Mouse (Mus musculus) forebrain, embryonic 16.5 days (tissue): ENCODE results near the gene Retsat. TPM values are rescaled to one million over a fixed set of nuclear protein-coding genes. Genes with fewer than 3 reads are reported as not detected.

Source experiments
- ATAC-seq: fragments of 200-750 bp; cut with Nextera tagmentation; 2 replicates; pipeline ENCODE4 v1.8.0; 2017; ENCODE audit warnings: mild to moderate bottlenecking, moderate library complexity
- H3K27ac ChIP-seq: fragments of 300-500 bp; sonication (generic); 2 replicates; pipeline ENCODE4 v1.5.1; 2014; ENCODE audit warnings: low read length, control low read depth
- H3K27me3 ChIP-seq: fragments of 300-500 bp; sonication (generic); replicated peaks from 2 replicates; pipeline ENCODE4 v1.6.1; 2014; ENCODE audit warnings: low read length; ENCODE audit not compliant: control insufficient read depth, insufficient read depth
- H3K36me3 ChIP-seq: fragments of 300-500 bp; sonication (generic); 2 replicates; pipeline ENCODE4 v1.6.1; 2014; ENCODE audit not compliant: control insufficient read depth, insufficient read depth
- H3K4me1 ChIP-seq: fragments of 300-500 bp; sonication (generic); replicated peaks from 2 replicates; pipeline ENCODE4 v1.6.1; 2014; ENCODE audit warnings: low read length; ENCODE audit not compliant: control insufficient read depth, insufficient read depth
- H3K4me2 ChIP-seq: fragments of 300-500 bp; sonication (generic); 2 replicates; pipeline ENCODE4 v1.6.1; 2014; ENCODE audit warnings: mild to moderate bottlenecking, low read length, control low read depth
- H3K4me3 ChIP-seq: fragments of 300-500 bp; sonication (generic); replicated peaks from 2 replicates; pipeline ENCODE4 v1.5.1; 2014; ENCODE audit warnings: mild to moderate bottlenecking, low read length, control low read depth
- H3K9ac ChIP-seq: fragments of 300-500 bp; sonication (generic); replicated peaks from 2 replicates; pipeline ENCODE4 v1.6.1; 2014; ENCODE audit warnings: low read depth, low read length, control low read depth
- H3K9me3 ChIP-seq: fragments of 300-500 bp; sonication (generic); 2 replicates; pipeline ENCODE4 v1.6.1; 2016; ENCODE audit warnings: low read length; ENCODE audit not compliant: control insufficient read depth
- WGBS: fragments of 180-500 bp; shearing (Covaris S2); extraction: QIAGEN DNeasy Blood & Tissue Kit; methylation state at CpG from one replicate; pipeline ENCODE4 v1.1.7; 2014; 5-methylcytosine and 5-hydroxymethylcytosine counted together
- polyA plus RNA-seq: library from polyadenylated mRNA; unstranded; fragments of >200 nt; fragmentation: Nextera tagmentation; extraction: Ambion mirVana; gene quantifications from 2 replicates; pipeline ENCODE4 v1.2.1, GENCODE M21; 2015

Gene Retsat
- polyA plus RNA-seq, 1 experiment from 2014 or later: 5.0 TPM

- Histone ChIP-seq H3K9ac (no peak overlapping the region), H3K9me3 (no peaks in the 10 kb centered on the region), H3K36me3 (no peaks in the 10 kb centered on the region), H3K27ac (no peak overlapping the region), H3K4me1 (no peaks in the 10 kb centered on the region), H3K4me3 (no peak overlapping the region), H3K27me3 (no peaks in the 10 kb centered on the region), H3K4me2 (no peak overlapping the region)
- WGBS: 97% methylated on average over 2 of the region's 2 CpGs
- ATAC-seq: no peak
Observed at GRCm38 (mm10) chr6:72630370-72630769, 32.1 kb downstream of the Retsat start.

- Histone ChIP-seq H3K9ac (no peak overlapping the region), H3K27me3 (no peaks in the 10 kb centered on the region), H3K4me3 (no peak overlapping the region), H3K27ac (no peak overlapping the region), H3K9me3 (no peaks in the 10 kb centered on the region), H3K4me2 (no peak overlapping the region), H3K4me1 (no peaks in the 10 kb centered on the region), H3K36me3 (no peaks in the 10 kb centered on the region)
- 95% methylated on average over 14 of the region's 14 CpGs for WGBS
- no peak for ATAC-seq
Observed at GRCm38 (mm10) chr6:72630961-72631360, 32.7 kb downstream of the Retsat start.

DNA sequence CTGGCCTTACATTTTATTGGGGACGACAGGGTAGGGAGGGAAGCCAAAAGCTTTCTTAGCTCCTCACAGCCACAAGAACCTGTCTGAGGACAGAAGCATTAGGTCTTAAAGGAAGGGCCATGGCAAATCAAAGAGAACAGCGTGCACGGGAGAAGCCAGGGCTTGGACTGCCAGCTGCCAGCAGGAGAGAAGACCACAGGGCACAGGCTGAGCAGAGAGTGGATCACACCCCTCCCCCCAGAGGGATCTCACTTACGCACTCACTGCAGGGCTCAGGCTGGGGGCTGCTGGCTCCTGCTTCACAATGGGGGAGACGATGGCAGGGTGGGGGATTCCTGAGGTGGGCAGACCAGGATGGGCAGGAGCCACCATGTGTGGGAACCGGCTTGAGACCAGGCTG is 33.4 kb downstream of the Retsat start:
- Histone ChIP-seq H3K27ac (no peak overlapping the region), H3K27me3 (no peaks in the 10 kb centered on the region), H3K9ac (no peak overlapping the region), H3K4me3 (no peak overlapping the region), H3K36me3 (no peaks in the 10 kb centered on the region), H3K4me1 (no peaks in the 10 kb centered on the region; the same call in 1 of the 2 replicates), H3K4me2 (no peak overlapping the region), H3K9me3 (no peaks in the 10 kb centered on the region)
- ATAC-seq: no peak
- 80% methylated on average over 6 of the region's 6 CpGs for WGBS

- Histone ChIP-seq H3K9ac (no peak overlapping the region), H3K9me3 (no peaks in the 10 kb centered on the region), H3K27ac (no peak overlapping the region), H3K27me3 (no peaks in the 10 kb centered on the region), H3K4me1 (no peaks in the 10 kb centered on the region; the same call in 1 of the 2 replicates), H3K4me3 (no peak overlapping the region), H3K36me3 (no peaks in the 10 kb centered on the region), H3K4me2 (no peak overlapping the region)
- 88% methylated on average over 10 of the region's 10 CpGs for WGBS
- ATAC-seq: no peak
Observed at GRCm38 (mm10) chr6:72634311-72634710, 36.0 kb downstream of the Retsat start.

- H3K4me1 ChIP-seq: no peaks in the 10 kb centered on the region; the same call in 1 of the 2 replicates
- no peaks in the 10 kb centered on the region for H3K36me3 ChIP-seq
- no peak overlapping the region for H3K9ac ChIP-seq
- peak; percentile 76 for ATAC-seq
- H3K4me3 ChIP-seq: no peak overlapping the region
- no peak overlapping the region for H3K27ac ChIP-seq
- no peaks in the 10 kb centered on the region for H3K27me3 ChIP-seq
- 51% methylated on average over 12 of the region's 12 CpGs for WGBS
- H3K4me2 ChIP-seq: no peak overlapping the region
- no peaks in the 10 kb centered on the region for H3K9me3 ChIP-seq
Observed at GRCm38 (mm10) chr6:72635760-72636431, 37.6 kb downstream of the Retsat start.

DNA sequence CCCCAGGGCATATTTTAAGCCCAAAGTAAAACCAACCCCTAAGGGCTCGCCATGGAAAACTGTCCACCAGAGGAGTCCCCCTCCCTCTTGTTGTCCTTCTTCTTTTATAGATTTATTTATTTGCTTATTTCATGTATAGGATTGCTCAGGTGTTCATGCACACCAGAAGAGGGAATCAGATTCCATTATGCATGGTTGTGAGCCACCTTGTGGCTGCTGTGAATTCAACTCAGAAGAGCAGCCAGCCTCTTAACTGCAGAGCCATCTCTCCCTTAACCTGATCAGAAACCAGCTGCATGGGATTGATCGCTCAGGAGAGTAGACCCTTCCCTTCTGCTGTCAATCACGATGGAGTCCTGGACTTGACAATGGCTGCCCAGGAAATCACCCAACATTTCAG is 38.7 kb downstream of the Retsat start:
- Histone ChIP-seq H3K4me2 (no peak overlapping the region), H3K4me3 (no peak overlapping the region), H3K4me1 (no peaks in the 10 kb centered on the region; the same call in 1 of the 2 replicates), H3K9me3 (no peaks in the 10 kb centered on the region), H3K9ac (no peak overlapping the region), H3K27me3 (no peaks in the 10 kb centered on the region), H3K36me3 (no peaks in the 10 kb centered on the region), H3K27ac (no peak overlapping the region)
- WGBS: 92% methylated on average over 3 of the region's 3 CpGs
- ATAC-seq: 0 out of 2 replicates have a peak, but pooled peaks have one; percentile 33

DNA sequence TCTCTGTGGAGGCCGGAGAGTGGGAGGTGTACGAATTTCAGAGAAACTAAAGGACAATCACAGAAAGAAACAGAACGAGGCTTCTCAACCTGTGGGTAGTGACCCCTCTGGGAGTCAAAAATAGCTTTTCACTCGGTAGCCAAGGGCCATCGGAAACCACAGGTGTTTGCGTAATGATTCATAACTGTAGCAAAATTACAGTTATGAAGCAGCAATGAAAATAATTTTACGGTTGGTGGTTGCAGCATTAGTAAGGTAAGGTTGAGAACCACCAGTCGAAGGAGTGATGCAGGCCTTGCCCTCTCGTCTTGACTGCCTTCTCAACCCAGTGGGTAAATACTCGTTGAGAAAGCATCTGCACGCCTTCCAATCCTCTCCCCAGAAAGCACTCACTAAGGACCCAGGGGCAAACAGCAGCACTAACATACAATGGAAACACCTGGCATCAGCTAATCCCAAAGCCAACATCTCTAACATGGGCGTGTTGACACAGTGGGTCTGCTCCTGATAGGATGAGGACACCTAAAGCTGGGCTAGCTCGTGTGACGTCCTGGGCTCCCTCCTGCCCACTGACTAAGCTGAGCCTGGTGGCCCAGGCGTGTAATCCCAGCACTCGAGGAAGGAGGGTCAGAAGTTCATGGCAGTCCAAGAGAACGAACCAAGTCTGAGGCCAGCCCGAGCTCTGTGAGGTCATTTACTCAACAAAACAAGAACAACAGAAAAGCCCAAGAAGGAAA is 43.1 kb downstream of the Retsat start:
- no peaks in the 10 kb centered on the region for H3K36me3 ChIP-seq
- no peak for ATAC-seq
- H3K9me3 ChIP-seq: no peaks in the 10 kb centered on the region
- H3K4me3 ChIP-seq: no peak overlapping the region
- H3K27me3 ChIP-seq: no peaks in the 10 kb centered on the region
- H3K27ac ChIP-seq: no peak overlapping the region
- no peak overlapping the region for H3K4me2 ChIP-seq
- 88% methylated on average over 18 of the region's 18 CpGs for WGBS
- H3K4me1 ChIP-seq: 0 out of 2 replicates have a peak, but pooled peaks cover 2% of the 10 kb centered on the region
- no peak overlapping the region for H3K9ac ChIP-seq

- Histone ChIP-seq H3K4me2 (no peak overlapping the region), H3K27ac (no peak overlapping the region), H3K9me3 (no peaks in the 10 kb centered on the region), H3K36me3 (no peaks in the 10 kb centered on the region), H3K4me1 (0 out of 2 replicates have a peak, but pooled peaks cover 2% of the 10 kb centered on the region), H3K4me3 (no peak overlapping the region), H3K9ac (no peak overlapping the region), H3K27me3 (no peaks in the 10 kb centered on the region)
- 53% methylated on average over 4 of the region's 4 CpGs for WGBS
- ATAC-seq: no peak
Observed at GRCm38 (mm10) chr6:72644576-72644975, 46.3 kb downstream of the Retsat start.

- H3K4me3 ChIP-seq: no peak overlapping the region
- peak; percentile 84 for ATAC-seq
Observed at GRCm38 (mm10) chr6:72645364-72645763, 47.1 kb downstream of the Retsat start.

More at GRCm38 (mm10) chr6:72645364-72645763, 47.1 kb downstream of the Retsat start:
- H3K9me3 ChIP-seq: no peaks in the 10 kb centered on the region
- no peaks in the 10 kb centered on the region for H3K36me3 ChIP-seq
- WGBS: 18% methylated on average over 7 of the region's 7 CpGs
- no peak overlapping the region for H3K9ac ChIP-seq
- H3K27ac ChIP-seq: no peak overlapping the region
- no peaks in the 10 kb centered on the region for H3K27me3 ChIP-seq
- H3K4me1 ChIP-seq: 0 out of 2 replicates have a peak, but pooled peaks cover 2% of the 10 kb centered on the region
- H3K4me2 ChIP-seq: no peak overlapping the region
